Mouse (Mus musculus) cerebellum, adult 2 months (tissue): Measurements from ENCODE around the gene Mgmt. TPM values are rescaled to one million over a fixed set of nuclear protein-coding genes. Genes with fewer than 3 reads are reported as not detected.

Experiments used
- DNase-seq, 2 experiments: peaks; one replicate each; pipeline ENCODE4 v3.0.0; 2021
- H3K27ac ChIP-seq: fragments of 200-500 bp; 2 replicates; pipeline ENCODE4 v1.5.1; 2012; ENCODE audit warnings: low read length, control low read depth, inconsistent platforms; ENCODE audit not compliant: insufficient read depth
- H3K27me3 ChIP-seq: fragments of 200-500 bp; 2 replicates; pipeline ENCODE4 v1.6.1; 2012; ENCODE audit warnings: inconsistent platforms, mild to moderate bottlenecking, low read length, moderate library complexity; ENCODE audit not compliant: control insufficient read depth, insufficient read depth
- H3K4me1 ChIP-seq: fragments of 200-500 bp; 2 replicates; pipeline ENCODE4 v1.6.1; 2011; ENCODE audit warnings: low read length; ENCODE audit not compliant: control insufficient read depth, insufficient read depth
- H3K4me3 ChIP-seq: fragments of 200-500 bp; replicated peaks from 2 replicates; pipeline ENCODE3; 2011; ENCODE audit warnings: mild to moderate bottlenecking, low read depth, low read length, control low read depth; ENCODE audit not compliant: insufficient read depth
- CTCF ChIP-seq: fragments of 200-500 bp; IDR thresholded peaks from 2 replicates; pipeline ENCODE4 v1.5.1; 2011; ENCODE audit warnings: low read depth, mild to moderate bottlenecking, control low read depth, low read length, moderate library complexity, borderline replicate concordance; ENCODE audit not compliant: insufficient read depth
- POLR2A ChIP-seq: fragments of 200-500 bp; IDR thresholded peaks from 2 replicates; pipeline ENCODE4 v1.6.1; 2011; ENCODE audit warnings: low read length, control low read depth, borderline replicate concordance; ENCODE audit not compliant: insufficient read depth
- WGBS: fragments of 180-500 bp; shearing (Covaris S2); methylation state at CpG from one replicate; pipeline ENCODE4 v1.1.7; 2018; 5-methylcytosine and 5-hydroxymethylcytosine counted together
- polyA plus RNA-seq: library from polyadenylated mRNA; depleted of rRNA; stranded (reverse); fragments of >200 nt; gene quantifications from 2 replicates; pipeline ENCODE4 v1.2.3, GENCODE M21; 2012

Mgmt gene
- polyA plus RNA-seq, 1 experiment: 0.92 TPM

DNA sequence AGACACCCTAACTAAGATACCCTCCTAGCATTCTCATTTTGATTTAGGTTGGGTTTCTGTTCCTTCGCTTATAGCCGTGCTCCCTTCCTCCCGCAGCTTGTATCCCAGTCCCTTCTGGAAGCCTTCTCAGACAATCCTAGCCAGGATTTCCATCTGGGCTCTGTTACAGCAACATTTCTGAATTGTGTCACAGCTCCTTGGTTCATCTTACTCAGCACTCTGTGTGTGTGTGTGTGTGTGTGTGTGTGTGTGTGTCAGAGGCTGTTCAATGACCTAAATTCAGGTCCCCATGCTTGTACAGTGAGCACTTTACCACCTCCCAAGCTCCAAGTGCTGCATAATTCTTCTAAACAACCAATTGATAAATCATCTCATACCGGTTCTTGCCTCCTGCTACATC lies 14.0 kb upstream of the Mgmt start:
- H3K4me3 ChIP-seq: no peak overlapping the region
- peak in 1 of 2 experiments; percentile 6 for DNase-seq
- H3K27me3 ChIP-seq: no peaks in the 10 kb centered on the region
- TF ChIP-seq POLR2A: no peak
- TF ChIP-seq CTCF: no peak
- H3K27ac ChIP-seq: no peak overlapping the region
- H3K4me1 ChIP-seq: no peaks in the 10 kb centered on the region
- 83% methylated on average over 4 of the region's 4 CpGs for WGBS

DNA sequence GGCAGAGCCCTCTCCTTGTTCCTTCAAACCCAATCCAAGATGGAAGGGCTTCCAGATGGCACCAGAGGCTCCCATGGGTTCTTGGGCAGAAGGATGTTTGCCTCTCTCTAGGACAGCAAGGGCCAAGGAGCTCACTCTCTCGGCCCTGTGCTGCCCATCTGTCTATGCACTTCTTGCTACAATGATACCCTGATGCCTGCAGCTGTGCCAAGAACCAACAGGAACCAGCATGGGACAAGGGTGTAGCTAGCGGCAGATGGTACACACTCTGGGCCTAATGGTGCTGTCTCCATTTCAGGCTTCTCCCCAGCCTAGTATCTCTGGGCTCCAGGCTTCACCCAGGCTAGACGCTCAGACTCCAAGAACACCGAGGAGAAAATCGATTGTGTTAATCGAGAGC lies 6.3 kb upstream of the Mgmt start:
- H3K27me3 ChIP-seq: no peaks in the 10 kb centered on the region
- no peaks in the 10 kb centered on the region for H3K4me1 ChIP-seq
- H3K4me3 ChIP-seq: no peak overlapping the region
- TF ChIP-seq POLR2A: no peak
- no peak for TF ChIP-seq CTCF
- no peak for DNase-seq
- 18% methylated on average over 6 of the region's 6 CpGs for WGBS
- no peak overlapping the region for H3K27ac ChIP-seq

DNA sequence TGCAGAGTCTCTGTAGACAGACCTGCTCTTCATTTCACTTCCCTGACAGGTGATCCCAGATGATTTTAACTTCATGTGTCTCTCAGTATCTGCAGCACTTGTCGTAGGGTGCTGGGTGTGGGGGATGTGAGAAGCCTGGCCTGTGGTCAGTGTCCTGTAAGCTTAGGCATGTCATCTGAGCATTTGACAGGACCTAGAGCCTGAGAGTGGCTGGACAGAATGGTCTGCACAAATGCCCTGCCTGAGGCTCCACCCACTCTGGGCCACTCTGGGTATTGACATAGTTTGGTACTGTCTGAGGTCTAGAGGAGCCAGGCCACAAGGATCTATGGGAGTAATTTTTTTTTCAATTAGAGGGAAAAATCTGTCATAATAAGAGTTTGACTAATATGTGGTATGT lies 942 bp downstream of the Mgmt start:
- Histone ChIP-seq H3K27me3 (no peaks in the 10 kb centered on the region), H3K4me1 (0 out of 2 replicates have a peak, but pooled peaks cover 2% of the 10 kb centered on the region), H3K4me3 (no peak overlapping the region), H3K27ac (no peak overlapping the region)
- no peak for TF ChIP-seq POLR2A
- 97% methylated on average over 1 of the region's 1 CpGs for WGBS
- DNase-seq: no peak

DNA sequence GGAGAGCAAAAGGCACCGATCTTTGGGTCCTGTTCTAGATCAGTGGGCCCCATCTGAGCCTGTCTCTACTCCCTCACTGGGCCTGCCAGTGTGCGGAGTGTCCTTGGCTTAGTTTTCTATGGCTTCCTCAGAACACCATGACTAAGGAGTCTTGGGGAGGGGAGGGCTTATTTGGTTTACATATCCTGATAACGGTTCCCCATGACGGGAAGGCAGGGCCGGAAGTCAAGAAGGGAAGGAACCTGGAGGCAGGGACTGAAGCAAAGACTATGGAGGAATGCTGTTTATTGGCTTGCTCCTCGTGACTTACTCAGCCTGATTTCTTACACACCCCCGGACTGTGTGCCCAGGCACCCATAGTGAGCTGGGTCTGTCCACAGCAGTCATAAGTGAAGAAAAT lies 1.4 kb downstream of the Mgmt start:
- no peak for DNase-seq
- TF ChIP-seq CTCF (no peak), POLR2A (no peak)
- Histone ChIP-seq H3K27ac (no peak overlapping the region), H3K27me3 (no peaks in the 10 kb centered on the region), H3K4me1 (0 out of 2 replicates have a peak, but pooled peaks cover 2% of the 10 kb centered on the region), H3K4me3 (no peak overlapping the region)
- WGBS: 93% methylated on average over 7 of the region's 7 CpGs

DNA sequence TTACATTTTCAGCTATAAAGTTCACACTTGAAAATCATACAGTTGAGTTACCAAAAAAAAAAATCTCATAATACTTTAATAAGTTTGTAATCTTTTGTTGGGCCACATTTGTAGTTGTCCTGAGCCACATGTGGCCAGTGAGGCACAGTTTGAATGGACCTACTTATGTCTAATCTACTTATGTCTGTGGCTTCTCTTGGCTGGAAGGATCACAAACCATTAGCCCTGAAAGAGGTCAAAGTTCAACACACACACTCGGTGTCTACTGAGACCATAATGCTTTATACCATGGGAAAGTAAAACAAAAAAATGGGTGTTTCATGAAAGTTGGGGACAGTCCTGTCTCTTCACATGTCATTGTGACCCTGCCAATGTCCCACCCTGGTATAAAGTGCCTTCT lies 3.1 kb downstream of the Mgmt start:
- TF ChIP-seq CTCF: no peak
- no peak for TF ChIP-seq POLR2A
- H3K4me3 ChIP-seq: no peak overlapping the region
- no peak for DNase-seq
- no peak overlapping the region for H3K27ac ChIP-seq
- no peaks in the 10 kb centered on the region for H3K27me3 ChIP-seq
- 0 out of 2 replicates have a peak, but pooled peaks cover 2% of the 10 kb centered on the region for H3K4me1 ChIP-seq
- 49% methylated on average over 1 of the region's 1 CpGs for WGBS

DNA sequence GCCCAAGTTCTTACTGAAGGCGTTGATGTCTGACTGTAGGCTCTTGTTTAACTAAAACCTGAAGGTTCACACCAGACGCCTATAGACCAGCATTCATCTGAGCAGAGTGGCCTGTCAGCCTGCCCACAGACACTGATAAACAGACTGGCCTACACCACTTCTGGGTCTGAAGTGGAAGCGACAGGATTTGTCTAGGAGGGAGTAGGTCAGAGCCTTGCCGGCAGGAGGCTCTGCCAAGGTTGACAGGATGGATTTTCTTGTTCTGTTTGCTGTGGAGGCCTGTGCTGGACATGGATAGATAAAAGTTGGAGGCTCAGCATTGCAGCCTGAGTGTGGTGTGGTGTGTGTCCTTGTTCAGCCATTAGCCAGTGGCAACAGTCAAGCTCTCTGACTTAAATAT lies 3.6 kb downstream of the Mgmt start:
- Histone ChIP-seq H3K27ac (no peak overlapping the region), H3K4me3 (no peak overlapping the region), H3K4me1 (0 out of 2 replicates have a peak, but pooled peaks cover 2% of the 10 kb centered on the region), H3K27me3 (no peaks in the 10 kb centered on the region)
- TF ChIP-seq CTCF (no peak), POLR2A (no peak)
- DNase-seq: no peak
- WGBS: 85% methylated on average over 4 of the region's 4 CpGs

DNA sequence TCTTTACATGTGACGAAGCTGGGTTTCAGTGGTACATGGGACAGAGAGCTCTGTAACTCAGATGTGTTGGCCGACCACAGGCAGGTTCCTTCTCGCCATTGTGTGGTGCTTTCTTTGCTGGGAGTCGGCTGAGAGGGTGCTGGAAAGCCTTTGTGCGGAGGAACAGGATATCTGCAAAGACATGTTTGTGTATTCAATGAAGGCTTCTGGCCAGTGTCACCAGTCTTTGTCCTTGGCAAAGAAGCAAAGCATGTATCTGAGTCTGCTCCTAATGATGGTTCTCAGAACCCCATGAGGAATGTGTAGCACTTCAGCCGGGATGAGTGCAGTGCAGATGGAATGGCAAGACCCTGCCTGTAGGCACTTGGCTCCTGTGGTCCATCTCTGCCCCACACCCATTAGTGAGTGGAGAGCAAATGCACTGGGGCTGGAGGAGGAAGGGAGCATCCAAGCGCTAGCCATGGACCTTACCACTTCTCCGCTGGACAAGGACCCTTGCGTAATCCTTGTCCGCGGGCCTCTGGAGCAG lies 14.3 kb downstream of the Mgmt start:
- no peak overlapping the region for H3K4me3 ChIP-seq
- no peaks in the 10 kb centered on the region for H3K27me3 ChIP-seq
- no peak for DNase-seq
- TF ChIP-seq CTCF (no peak), POLR2A (no peak)
- no peaks in the 10 kb centered on the region for H3K4me1 ChIP-seq
- 95% methylated on average over 11 of the region's 11 CpGs for WGBS
- no peak overlapping the region for H3K27ac ChIP-seq

DNA sequence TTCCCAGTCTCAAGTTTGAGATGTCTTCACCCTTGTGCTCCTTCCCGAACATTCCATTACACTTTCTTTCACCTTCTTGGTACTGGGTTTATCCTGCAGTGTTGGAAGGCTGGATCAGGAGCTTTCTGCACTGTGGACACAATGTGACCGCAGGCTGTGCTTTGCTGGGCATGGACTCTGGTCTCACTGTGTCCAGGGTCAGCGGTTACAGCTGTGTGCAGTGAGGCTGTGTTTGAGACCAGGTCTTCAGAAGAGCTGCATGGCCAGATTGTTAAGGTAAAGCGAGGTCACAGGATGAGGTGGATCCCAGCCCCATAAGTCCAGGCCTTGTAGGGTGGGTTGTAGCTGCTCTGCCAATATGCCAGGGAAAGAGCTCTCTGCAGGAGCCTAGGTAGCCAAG lies 18.5 kb downstream of the Mgmt start:
- DNase-seq: no peak
- H3K27ac ChIP-seq: no peak overlapping the region
- no peak overlapping the region for H3K4me3 ChIP-seq
- no peaks in the 10 kb centered on the region for H3K27me3 ChIP-seq
- no peaks in the 10 kb centered on the region for H3K4me1 ChIP-seq
- TF ChIP-seq POLR2A (no peak), CTCF (no peak)
- WGBS: 96% methylated on average over 4 of the region's 4 CpGs
